Mouse (Mus musculus): ENCODE measurements around the gene Supt3. TPM values are rescaled to one million over a fixed set of nuclear protein-coding genes. Genes with fewer than 3 reads are reported as not detected.

Gene Supt3
- 17.6 and 18.6 TPM in 2 replicates for polyA plus RNA-seq (2015; fragmentation: Nextera tagmentation; extraction: Ambion mirVana)

- under 1% methylated on average over 36 of the region's 40 CpGs for WGBS
- Histone ChIP-seq H3K36me3 (no peaks in the 10 kb centered on the region), H3K27ac (peak within 1 kb of the TSS; percentile 86), H3K4me1 (replicated peaks) (peaks cover 4% of the 10 kb centered on the region; the same call in 1 of the 2 replicates), H3K9ac (peak within 1 kb of the TSS; percentile 92), H3K4me2 (replicated peaks) (peak within 1 kb of the TSS; percentile 83), H3K9me3 (no peaks in the 10 kb centered on the region), H3K4me3 (replicated peaks) (peak within 1 kb of the TSS; percentile 81), H3K27me3 (replicated peaks) (no peaks in the 10 kb centered on the region)
- ATAC-seq: peak; percentile 99
Measured at GRCm38 (mm10) chr17:44776738-44777270, at the start of gene Supt3. TSS of gene Supt3 (plus strand) at chr17:44777152.

DNA sequence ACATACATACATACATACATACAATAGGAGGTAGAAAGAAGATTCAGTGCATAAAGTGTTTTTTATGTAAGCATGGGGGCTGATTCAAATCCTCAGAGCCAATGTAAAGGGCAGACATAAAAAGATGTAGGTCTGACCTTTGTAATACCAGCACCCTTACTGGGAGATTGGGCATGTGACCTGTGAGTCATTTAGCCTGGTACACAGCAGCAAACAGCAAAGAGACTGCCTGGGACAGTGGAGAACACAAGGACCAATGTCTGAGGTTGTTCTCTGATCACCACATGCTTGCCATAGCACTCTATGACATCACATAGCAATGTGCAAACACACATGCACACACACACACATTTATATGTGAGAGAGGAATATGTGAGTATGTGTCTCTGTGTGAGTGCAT, 49.3 kb upstream of the Supt3 start:
- Histone ChIP-seq H3K27ac (no peak overlapping the region), H3K4me2 (replicated peaks) (no peak overlapping the region), H3K9me3 (no peaks in the 10 kb centered on the region), H3K9ac (no peak overlapping the region), H3K27me3 (replicated peaks) (no peaks in the 10 kb centered on the region; the same call in 1 of the 2 replicates), H3K36me3 (no peaks in the 10 kb centered on the region), H3K4me3 (replicated peaks) (no peak overlapping the region), H3K4me1 (replicated peaks) (no peaks in the 10 kb centered on the region)
- no peak for ATAC-seq

DNA sequence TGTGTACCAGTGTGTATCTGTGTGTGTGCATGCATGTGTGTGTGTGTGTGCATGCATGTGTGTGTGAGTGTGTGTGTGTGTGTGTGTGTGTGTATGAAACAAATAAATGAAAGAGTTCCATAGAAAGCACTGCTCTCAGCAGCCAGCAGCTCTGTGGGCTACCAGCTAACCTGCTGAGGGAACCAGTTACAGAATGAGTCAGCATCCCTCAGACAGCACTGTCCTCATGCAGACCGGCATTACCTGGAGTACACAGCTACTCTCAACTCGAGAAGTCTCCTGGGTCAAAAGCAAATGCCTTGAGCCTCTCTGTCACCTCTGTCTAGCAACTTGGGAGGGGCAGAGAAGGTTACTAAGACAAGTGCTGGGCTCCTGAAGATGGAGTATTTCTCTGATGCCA, 48.5 kb upstream of the Supt3 start:
- H3K9me3 ChIP-seq: no peaks in the 10 kb centered on the region
- no peak for ATAC-seq
- H3K4me2 ChIP-seq (replicated peaks): no peak overlapping the region
- no peaks in the 10 kb centered on the region for H3K4me1 ChIP-seq (replicated peaks)
- H3K27ac ChIP-seq: no peak overlapping the region
- no peaks in the 10 kb centered on the region for H3K36me3 ChIP-seq
- H3K9ac ChIP-seq: no peak overlapping the region
- H3K4me3 ChIP-seq (replicated peaks): no peak overlapping the region
- 37% methylated on average over 2 of the region's 2 CpGs for WGBS
- peaks cover 2% of the 10 kb centered on the region for H3K27me3 ChIP-seq (replicated peaks)

DNA sequence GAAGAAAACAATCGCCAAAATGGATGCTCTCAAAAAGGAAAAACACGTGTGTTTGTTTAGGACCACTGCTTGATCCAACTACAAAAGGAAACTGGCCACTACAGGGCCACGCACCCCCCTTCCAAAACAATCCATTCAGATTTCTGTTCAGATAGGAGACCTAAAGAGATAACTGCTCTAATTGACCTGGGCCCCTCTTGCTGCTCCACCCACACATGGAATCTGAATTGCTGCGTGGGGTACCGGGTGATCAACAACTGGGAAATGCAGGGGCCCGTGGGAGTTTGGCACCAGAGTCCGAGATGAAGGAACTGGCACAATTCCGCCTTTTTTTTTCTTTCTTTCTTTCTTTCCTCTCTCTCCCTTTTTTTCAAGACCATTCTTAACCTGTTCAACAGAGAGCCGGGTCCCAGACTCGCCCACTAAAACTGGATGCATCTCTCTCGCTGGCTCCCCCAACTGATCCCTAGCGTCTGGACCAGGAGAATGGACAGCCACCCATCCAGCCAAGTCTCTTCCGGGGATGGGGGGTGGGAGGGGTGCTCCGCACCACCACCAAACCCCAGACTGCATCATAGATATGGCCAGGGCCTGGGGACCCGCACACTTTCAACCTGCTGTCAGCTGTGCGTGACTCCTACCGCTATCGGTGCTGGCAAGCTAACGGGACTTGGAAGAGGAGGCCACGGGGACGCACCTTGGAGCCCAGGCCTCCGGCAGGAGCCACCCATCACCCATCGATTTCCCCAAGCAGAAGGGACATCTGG, 43.2 kb upstream of the Supt3 start:
- H3K27me3 ChIP-seq (replicated peaks): peaks cover 43% of the 10 kb centered on the region
- WGBS: 6% methylated on average over 23 of the region's 23 CpGs
- H3K4me1 ChIP-seq (replicated peaks): peaks cover 26% of the 10 kb centered on the region
- no peak overlapping the region for H3K27ac ChIP-seq
- no peak for ATAC-seq
- H3K9me3 ChIP-seq: no peaks in the 10 kb centered on the region
- H3K4me2 ChIP-seq (replicated peaks): peak overlapping the region; percentile 98
- H3K4me3 ChIP-seq (replicated peaks): peak overlapping the region; percentile 68
- H3K36me3 ChIP-seq: no peaks in the 10 kb centered on the region
- H3K9ac ChIP-seq: no peak overlapping the region

DNA sequence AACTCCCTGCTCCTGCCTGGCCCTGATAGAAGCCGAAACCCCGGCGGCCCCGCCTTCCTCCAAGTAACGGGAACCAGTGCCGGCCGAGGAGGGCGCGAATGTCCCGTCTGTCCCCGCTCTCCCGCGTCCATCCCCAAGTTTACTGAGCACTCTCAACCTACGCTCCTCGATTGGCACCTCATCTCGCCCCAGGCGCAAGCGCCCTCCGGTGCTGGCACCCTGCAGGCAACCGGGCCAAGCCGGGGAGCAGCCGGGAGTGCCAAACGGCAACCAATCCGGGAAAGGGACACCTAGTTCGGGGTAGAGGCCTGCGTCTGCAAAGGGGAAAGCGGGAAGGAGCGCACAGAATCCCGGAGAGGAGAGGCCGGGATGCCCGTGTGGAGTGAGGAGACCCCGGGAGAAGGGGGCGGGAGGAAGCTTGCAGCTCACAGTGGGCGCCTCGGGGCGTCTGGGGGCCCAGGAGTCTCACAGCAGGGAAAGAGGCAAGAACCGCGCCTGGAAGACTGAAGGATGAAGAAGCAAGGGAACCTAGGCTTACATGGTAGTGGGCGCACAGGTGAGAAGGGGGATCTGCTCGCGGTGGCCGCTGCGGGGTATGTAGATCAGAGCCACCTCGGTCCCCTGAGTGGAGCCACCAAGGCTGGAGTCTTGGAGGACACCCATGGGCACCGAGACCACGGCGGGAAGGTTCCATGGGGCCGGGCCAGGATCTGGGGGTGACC, 42.3 kb upstream of the Supt3 start:
- Histone ChIP-seq H3K27ac (no peak overlapping the region), H3K9me3 (no peaks in the 10 kb centered on the region), H3K36me3 (no peaks in the 10 kb centered on the region), H3K4me1 (replicated peaks) (peaks cover 26% of the 10 kb centered on the region), H3K27me3 (replicated peaks) (peaks cover 48% of the 10 kb centered on the region), H3K4me3 (replicated peaks) (peak overlapping the region; percentile 68), H3K4me2 (replicated peaks) (peak overlapping the region; percentile 98), H3K9ac (peak overlapping the region; percentile 37)
- peak; percentile 33; the same call in 1 of the 2 replicates for ATAC-seq
- under 1% methylated on average over 48 of the region's 48 CpGs for WGBS

- WGBS: under 1% methylated on average over 64 of the region's 64 CpGs
- 0 out of 2 replicates have a peak overlapping the region, but pooled peaks have one; percentile 27 for H3K27ac ChIP-seq
- peak overlapping the region; percentile 68 for H3K4me3 ChIP-seq (replicated peaks)
- H3K4me2 ChIP-seq (replicated peaks): peak overlapping the region; percentile 98
- H3K9me3 ChIP-seq: no peaks in the 10 kb centered on the region
- peak overlapping the region; percentile 56 for H3K9ac ChIP-seq
- no peaks in the 10 kb centered on the region for H3K36me3 ChIP-seq
- H3K27me3 ChIP-seq (replicated peaks): peaks cover 50% of the 10 kb centered on the region
- H3K4me1 ChIP-seq (replicated peaks): peaks cover 26% of the 10 kb centered on the region
- peak; percentile 13 for ATAC-seq
Measured at GRCm38 (mm10) chr17:44735223-44735990, 41.5 kb upstream of the Supt3 start.

DNA sequence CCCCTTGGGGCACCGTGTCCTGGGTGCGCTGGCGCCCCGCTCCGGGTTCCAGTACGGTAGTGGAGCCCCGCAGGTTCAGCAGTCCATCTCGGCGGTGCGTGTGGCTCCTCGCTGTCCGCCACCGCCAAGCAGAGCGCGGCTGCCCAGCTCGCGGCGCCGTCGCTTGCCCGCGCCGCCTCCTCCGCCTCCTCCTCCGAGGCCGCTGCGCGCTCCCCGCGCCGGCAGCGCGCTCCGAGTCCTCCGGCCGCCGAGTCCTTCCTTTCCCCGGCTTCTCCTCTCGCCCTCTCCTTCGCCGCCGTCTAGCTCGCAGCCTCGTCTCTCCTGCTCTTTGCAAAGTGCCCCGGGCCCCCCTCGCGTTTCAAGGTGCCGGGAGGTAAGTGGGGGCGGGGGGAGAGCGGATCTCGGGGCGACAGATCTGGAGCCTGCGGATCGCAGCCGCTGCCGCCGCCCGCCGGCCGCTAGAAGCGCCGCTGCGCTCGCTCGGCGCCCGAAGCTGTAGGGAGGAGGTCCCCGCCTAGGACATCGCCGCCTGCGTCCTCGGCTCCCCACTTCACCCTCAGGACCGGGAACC, 40.9 kb upstream of the Supt3 start:
- under 1% methylated on average over 71 of the region's 73 CpGs for WGBS
- ATAC-seq: peak; percentile 85
- Histone ChIP-seq H3K9ac (peak overlapping the region; percentile 56), H3K27me3 (replicated peaks) (peaks cover 52% of the 10 kb centered on the region), H3K4me1 (replicated peaks) (peaks cover 26% of the 10 kb centered on the region), H3K36me3 (no peaks in the 10 kb centered on the region), H3K4me3 (replicated peaks) (peak overlapping the region; percentile 68), H3K9me3 (no peaks in the 10 kb centered on the region), H3K27ac (0 out of 2 replicates have a peak overlapping the region, but pooled peaks have one; percentile 27), H3K4me2 (replicated peaks) (peak overlapping the region; percentile 98)

DNA sequence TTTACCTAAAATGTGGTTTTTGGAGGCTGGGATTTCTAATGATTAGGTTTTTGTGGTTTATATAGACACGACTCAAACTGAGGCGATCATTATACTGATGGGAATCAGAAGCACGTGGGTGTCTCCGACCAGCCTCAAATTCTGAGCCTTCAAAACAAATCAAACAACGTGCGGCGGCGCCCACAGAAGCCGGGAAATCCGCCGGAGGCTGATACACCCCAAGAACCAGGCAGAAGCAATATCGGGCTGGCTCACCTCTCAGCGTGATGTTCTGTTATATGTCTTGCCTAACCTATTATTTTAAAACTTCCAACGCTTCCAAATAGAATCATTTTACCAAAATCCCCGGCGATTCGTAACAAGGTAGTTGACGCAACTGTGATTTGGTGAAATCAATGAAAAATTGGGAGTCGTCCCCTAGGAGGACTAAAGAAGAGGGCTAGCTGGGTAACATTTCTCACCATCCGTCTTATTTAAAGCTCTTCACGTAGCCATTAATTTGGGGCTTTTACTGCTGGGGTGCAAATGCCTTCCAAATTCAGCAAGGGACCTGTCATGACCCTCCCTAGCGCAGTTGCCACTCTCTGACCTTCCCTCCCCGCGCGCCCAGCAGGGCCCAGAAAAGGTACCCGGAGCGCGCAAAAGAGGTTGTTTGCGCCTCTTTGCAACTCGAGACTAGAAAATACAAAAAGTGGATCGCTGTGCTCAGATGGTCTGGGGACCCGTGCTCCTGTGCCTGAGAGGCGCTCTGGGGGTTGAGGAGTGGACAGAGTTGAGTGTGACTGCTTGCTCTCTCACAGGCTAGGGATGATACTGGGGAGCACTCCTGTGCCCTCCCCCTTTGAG, 39.5 kb upstream of the Supt3 start:
- Histone ChIP-seq H3K9me3 (no peaks in the 10 kb centered on the region), H3K9ac (no peak overlapping the region), H3K36me3 (no peaks in the 10 kb centered on the region), H3K27ac (no peak overlapping the region), H3K4me3 (replicated peaks) (peak overlapping the region; percentile 19), H3K27me3 (replicated peaks) (peaks cover 52% of the 10 kb centered on the region), H3K4me1 (replicated peaks) (peaks cover 26% of the 10 kb centered on the region), H3K4me2 (replicated peaks) (peak overlapping the region; percentile 42)
- ATAC-seq: no peak
- under 1% methylated on average over 33 of the region's 33 CpGs for WGBS

DNA sequence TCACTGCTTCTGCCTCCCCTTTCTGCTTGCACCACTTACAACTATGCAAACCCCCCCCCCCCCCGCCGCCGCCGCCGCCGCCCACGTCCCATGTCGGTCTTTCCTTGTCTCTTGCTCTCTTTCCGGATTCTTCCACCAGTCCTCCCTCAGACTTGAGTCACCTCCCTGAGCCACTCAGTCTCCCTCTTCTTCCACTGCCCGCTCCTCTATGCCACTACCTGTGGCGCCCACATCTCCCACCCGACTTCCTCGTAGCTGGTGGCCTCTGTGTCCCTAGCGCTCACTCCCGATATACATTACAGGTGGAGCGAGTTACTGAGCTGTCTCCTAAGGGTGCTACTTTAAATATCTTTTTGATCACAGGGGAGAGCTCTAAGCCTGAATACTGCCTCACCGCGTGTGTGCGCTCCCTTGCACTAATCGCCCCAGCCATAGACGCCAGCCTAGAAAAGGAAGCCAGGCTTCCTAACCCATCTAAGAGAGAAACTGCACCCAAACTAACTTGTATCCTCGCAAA, 38.8 kb upstream of the Supt3 start:
- no peak for ATAC-seq
- no peaks in the 10 kb centered on the region for H3K36me3 ChIP-seq
- peaks cover 52% of the 10 kb centered on the region for H3K27me3 ChIP-seq (replicated peaks)
- H3K4me3 ChIP-seq (replicated peaks): peak overlapping the region; percentile 19
- H3K27ac ChIP-seq: no peak overlapping the region
- no peak overlapping the region for H3K9ac ChIP-seq
- peaks cover 26% of the 10 kb centered on the region for H3K4me1 ChIP-seq (replicated peaks)
- WGBS: 4% methylated on average over 21 of the region's 22 CpGs
- H3K4me2 ChIP-seq (replicated peaks): peak overlapping the region; percentile 42
- H3K9me3 ChIP-seq: no peaks in the 10 kb centered on the region

- no peak overlapping the region for H3K4me2 ChIP-seq (replicated peaks)
- H3K9ac ChIP-seq: no peak overlapping the region
- 85% methylated on average over 9 of the region's 9 CpGs for WGBS
- peaks cover 23% of the 10 kb centered on the region for H3K27me3 ChIP-seq (replicated peaks)
- H3K36me3 ChIP-seq: no peaks in the 10 kb centered on the region
- no peak overlapping the region for H3K4me3 ChIP-seq (replicated peaks)
- H3K9me3 ChIP-seq: no peaks in the 10 kb centered on the region
- no peak for ATAC-seq
- no peak overlapping the region for H3K27ac ChIP-seq
- H3K4me1 ChIP-seq (replicated peaks): peaks cover 4% of the 10 kb centered on the region; the same call in 1 of the 2 replicates
Measured at GRCm38 (mm10) chr17:44742246-44742645, 34.7 kb upstream of the Supt3 start.

GRCm38 (mm10) chr17:44743780-44744179, 33.2 kb upstream of the Supt3 start:
- H3K27me3 ChIP-seq (replicated peaks): peaks cover 9% of the 10 kb centered on the region
- no peaks in the 10 kb centered on the region for H3K9me3 ChIP-seq
- 50% methylated on average over 3 of the region's 3 CpGs for WGBS
- H3K9ac ChIP-seq: no peak overlapping the region
- H3K36me3 ChIP-seq: no peaks in the 10 kb centered on the region
- no peaks in the 10 kb centered on the region for H3K4me1 ChIP-seq (replicated peaks)
- no peak overlapping the region for H3K4me3 ChIP-seq (replicated peaks)
- H3K27ac ChIP-seq: no peak overlapping the region
- no peak for ATAC-seq
- H3K4me2 ChIP-seq (replicated peaks): no peak overlapping the region

All from intestine, embryonic 15.5 days (tissue).